Mouse (Mus musculus): ENCODE data around the gene Mboat2. TPM values are rescaled to one million over a fixed set of nuclear protein-coding genes. Genes with fewer than 3 reads are reported as not detected.

The Mboat2 gene
- polyA plus RNA-seq, 1 experiment = 0.78 TPM

- no peaks in the 10 kb centered on the region for H3K27me3 ChIP-seq (ENCODE audit: control insufficient read depth)
- H3K4me1 ChIP-seq (ENCODE audit: control insufficient read depth) = peaks cover 3% of the 10 kb centered on the region; the same call in 1 of the 2 replicates
- H3K4me3 ChIP-seq (replicated peaks) = no peak overlapping the region
- H3K36me3 ChIP-seq (ENCODE audit: control insufficient read depth) = peaks cover 85% of the 10 kb centered on the region
- no peaks in the 10 kb centered on the region for H3K9me3 ChIP-seq (ENCODE audit: control insufficient read depth, low read length)
- no peak for TF ChIP-seq TAL1 (IDR thresholded peaks at IDR 0.05; ENCODE audit: low read length)
- no peak for TF ChIP-seq GATA1 (IDR thresholded peaks at IDR 0.05; ENCODE audit: low read length)
Observed at GRCm38 (mm10) chr12:25012555-25013540, 182.2 kb downstream of the Mboat2 start.

Other genes with a start within 250 kb of the Mboat2 start
- 13.4 and 13.7 TPM in 2 replicates for gene Klf11, start 179.6 kb upstream of the Mboat2 start, polyA plus RNA-seq (2012)
- gene Cys1, start 149.1 kb upstream of the Mboat2 start, polyA plus RNA-seq (2012) = not detected in 2 replicates
- 77.0 and 84.2 TPM in 2 replicates for gene Rrm2, start 122.6 kb upstream of the Mboat2 start, polyA plus RNA-seq (2012)
- gene Kidins220, start 144.0 kb downstream of the Mboat2 start, polyA plus RNA-seq (2012) = 0.32 and 0.50 TPM in 2 replicates